Mouse (Mus musculus) v-Abl transformed pro-B cells (cell line): ENCODE measurements at regions not wholly inside any gene's neighbourhood (a gene's known extent, or its start where the extent isn't known, plus 50 kb on each side); places are given as distances from the start of the nearest gene placed in this dataset.

Experiments
- in situ Hi-C, 2 experiments: fragments of 400-800 bp; cut with MboI; formaldehyde crosslinking; loops; one replicate each; pipeline ENCODE4 v1.15.1; 2025; ENCODE audit not compliant: unreplicated experiment in 2 of 2

DNA sequence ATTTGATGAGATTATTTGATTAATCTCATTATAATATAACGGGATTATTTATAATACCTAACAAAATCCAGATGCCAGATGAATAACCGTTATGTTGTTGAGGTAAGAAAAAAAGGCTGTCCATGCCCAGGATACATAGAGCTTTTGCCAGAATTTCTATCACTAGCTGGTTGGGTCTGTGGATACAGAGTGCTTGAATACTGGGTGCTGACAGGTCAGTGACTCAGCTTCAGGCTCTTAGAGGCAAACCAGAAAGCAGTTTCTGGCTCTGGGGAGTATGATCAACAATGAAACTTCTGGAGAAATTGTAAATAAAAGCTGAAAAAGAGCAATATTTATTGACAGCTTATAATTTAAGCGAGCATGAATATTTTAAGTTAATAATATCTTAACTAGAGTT, 109.4 kb upstream of the Ankrd1 start:
- in situ Hi-C loops = no loop called here

DNA sequence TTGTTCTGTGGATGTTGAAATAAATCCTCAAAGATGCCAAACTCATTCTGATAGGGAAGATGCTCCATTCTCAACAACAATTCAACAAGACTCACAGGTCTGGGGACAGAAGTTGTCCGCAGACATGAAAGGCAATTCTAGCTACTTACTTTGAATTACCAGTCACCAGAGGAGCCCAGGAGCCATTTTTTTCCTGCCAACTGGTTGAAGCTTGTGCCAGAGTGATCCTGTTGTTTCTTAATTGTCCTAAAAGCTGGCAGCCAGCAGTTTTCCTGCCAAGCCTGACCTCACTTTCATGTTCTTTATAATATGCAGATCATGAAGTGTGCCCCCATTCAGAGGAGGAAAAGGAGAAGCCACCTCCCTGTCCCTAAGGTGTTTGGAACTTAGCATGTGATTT, 110.0 kb upstream of the Ankrd1 start:
- in situ Hi-C loops = no loop called here

DNA sequence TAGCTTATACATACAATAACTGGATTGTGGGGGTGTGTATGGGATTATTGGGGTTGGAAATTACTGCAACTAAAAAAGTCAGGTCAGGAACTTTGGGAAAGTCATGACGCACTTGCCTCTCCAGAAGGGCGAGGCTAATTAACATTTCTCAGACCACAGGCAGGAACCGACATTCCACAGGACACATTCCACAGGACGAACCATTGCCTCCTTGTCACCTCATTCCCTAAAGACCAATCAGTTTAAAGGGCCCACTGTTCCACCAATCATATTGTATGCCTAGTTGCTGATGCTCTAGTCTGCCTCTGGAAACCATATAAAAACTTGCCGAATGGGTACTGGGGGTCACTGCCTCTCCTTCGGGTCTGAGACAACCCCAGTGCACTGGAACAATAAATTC, 113.0 kb upstream of the Pcgf5 start:
- in situ Hi-C loops = no loop called here

DNA sequence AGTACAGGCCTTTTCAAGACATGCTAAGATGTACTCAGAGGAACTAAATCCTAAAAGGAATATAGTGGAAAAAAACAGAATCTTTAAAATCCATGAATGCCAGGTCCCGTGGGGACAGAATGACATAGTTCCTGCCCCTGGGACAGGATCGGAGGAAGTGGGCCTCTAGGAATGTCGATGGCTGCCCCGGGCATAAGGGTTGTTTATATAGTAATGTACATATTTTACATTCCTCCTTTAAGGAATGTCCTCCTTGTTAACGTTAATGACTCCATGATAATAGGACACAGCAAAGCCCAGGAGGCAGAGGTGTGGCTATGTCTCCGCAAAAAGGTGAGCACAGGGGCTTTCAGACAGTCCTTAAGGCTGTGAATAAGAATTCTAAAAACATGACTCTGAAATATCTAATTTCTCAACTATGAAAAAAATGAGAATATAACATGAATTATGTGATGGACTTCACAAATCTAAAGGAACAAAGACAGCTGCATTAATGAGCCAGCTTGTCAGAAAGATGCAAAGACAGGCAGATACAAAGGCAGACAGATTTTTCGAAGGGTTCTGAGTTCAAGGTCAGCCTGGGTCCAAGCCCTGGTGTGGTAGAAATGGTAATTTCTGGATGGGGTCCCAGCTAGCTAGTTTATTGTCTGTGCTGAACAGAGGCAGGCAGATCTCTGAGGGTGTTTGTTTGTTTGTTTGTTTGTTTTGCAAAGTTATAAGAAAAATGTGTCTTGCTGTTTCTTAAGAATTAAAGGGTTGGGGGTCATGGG, 111.3 kb upstream of the Pcgf5 start:
- in situ Hi-C loops = no loop called here

DNA sequence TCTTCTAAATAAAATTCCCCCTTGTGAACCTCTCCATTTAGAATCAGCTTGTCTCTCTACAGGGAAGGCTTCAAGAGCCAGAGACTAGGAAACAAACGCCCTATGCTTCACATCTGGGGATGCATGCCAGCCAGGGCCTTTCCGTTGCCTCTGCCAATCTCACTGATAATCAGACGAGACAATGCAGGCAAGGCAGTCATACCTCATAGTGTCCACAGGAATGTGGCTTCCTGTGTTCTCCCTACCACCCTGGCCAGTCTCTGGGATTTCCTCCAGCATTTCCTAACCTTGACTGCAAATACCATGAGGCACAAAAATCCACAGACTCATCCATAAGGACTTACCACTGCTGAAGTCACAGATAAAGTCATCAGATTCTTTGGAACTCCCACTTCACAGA, 110.4 kb upstream of the Pcgf5 start:
- in situ Hi-C loops = no loop called here

DNA sequence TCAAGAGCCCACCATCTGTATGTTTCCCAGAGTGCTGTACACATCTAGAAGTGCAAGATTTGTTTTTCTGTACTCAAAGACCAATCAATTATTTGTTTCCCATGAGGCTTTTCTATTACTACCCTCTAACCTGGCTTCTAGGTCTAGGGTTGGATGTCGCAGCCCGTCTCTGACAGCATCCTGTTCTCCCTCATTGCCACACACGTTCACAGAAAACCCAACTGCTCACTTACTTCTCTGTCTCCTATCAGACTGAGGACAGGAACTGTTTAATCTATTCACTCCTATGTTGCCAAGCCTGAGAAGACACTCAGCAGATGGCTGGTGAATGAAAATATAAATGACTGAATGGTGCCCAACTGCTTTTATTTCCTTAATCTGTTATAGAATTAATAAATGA, 109.6 kb upstream of the Pcgf5 start:
- in situ Hi-C loops = no loop called here

DNA sequence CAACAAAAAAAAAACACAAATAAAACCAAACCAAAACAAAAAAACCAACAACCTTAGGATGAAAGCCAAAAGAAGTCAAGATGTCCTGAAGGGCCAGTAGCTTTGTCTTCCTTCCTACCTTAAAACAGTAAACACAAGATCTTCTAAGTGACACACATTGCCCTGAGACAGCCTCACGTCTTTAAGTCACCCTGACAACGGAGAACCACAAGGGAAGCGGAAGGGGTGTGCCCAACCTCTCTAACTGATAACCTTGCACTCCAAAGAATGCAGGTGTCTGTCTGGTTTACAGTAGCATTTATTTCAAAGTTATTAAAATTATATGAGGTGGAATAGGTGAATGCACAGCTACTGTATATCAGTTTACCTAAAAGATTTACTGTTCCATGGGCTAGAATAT, 105.7 kb upstream of the Pcgf5 start:
- in situ Hi-C loops = no loop called here

DNA sequence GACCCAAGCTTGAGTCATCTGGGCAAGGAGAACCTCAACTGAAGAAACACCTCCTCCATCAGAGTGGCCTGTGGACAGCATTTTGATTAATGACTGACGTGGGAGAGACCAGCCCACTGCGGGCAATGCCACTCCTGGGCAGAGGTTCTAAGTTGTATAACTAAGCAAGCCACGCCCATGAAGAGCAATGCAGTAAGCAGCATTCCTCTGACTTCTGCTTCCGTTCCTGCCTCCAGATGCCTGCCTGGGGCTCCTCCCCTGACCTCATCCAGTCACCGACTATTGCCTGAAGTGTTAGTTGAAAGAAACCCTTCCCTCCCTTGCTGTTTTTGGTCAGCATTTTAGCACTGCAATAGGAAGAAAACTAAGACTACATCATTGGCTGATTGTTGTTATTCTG, 105.2 kb upstream of the Pcgf5 start:
- in situ Hi-C loops = no loop called here

DNA sequence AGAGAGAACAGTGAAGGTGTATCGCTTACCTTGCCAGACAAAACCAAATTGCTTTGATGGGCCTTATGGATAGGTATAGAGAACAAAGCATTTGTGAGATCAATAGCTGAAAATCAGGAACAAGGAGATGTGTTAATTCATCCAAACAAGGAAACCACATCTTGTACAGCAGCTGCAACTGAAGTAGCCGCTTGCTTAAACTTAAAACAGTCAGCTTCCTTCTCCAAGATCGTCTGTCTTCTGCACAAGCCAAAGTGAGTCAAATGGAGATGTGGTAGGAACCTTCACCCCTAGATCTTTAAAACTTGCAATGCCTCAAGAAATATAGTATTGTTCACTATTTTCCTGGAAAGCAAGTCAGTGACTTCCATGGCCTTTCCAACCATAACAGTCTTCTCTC, 95.6 kb upstream of the Pcgf5 start:
- in situ Hi-C loops = no loop called here

DNA sequence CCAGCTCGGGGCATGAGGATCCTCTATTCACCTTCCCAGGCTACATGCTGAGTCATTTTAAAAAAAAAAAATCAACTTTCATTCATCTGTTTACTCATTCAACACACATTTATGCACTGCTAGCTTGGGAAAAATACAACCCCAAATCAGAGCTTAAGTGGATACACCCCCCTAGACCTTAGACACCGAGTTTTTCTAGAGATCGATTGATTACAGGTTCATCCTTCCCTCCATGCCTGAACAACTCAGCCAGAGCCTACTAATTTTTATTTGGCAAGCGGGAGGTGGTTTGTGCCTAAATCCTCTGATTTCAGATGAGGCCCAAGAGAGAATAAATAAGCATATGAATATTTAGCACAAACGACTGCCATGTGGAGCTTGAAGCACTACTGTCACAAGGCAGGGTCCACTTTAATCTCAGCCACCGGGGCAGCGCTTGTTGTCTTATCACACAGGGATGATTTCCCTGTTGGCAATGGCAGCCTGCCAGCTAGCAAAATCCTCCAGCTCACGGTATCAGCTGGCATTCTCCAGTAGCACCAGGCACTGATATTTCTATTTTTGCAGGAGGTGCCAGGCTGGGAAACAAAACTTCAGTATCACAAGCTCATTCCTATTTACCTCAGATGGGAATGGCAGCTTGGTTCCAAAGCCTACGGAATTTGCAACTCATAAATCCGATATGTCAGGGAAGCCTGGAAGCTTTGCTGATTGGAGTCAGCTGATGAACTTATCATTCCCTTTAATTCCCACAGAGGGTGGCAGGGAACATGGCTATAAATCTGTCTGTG, 90.2 kb upstream of the Pcgf5 start:
- in situ Hi-C loops = no loop called here

DNA sequence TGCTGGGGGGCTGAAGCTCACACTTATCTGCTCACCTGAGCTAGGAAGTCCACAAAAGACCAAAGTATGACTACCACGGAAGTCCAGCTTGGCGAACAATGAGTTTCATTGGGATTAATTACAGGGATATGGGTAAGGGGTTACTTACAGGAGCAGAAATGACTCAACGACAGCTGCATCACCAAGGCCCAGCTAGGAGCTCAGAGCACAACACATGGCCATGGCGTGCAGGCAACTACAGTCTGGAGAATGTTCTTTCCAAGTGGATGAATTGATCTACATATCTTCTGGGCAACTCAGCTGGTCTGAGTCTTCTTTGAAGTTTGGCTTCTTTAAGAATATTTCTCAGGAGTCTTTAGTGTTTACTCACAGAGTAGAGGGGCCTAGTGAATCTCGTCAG, 86.3 kb upstream of the Pcgf5 start:
- in situ Hi-C loops = no loop called here

DNA sequence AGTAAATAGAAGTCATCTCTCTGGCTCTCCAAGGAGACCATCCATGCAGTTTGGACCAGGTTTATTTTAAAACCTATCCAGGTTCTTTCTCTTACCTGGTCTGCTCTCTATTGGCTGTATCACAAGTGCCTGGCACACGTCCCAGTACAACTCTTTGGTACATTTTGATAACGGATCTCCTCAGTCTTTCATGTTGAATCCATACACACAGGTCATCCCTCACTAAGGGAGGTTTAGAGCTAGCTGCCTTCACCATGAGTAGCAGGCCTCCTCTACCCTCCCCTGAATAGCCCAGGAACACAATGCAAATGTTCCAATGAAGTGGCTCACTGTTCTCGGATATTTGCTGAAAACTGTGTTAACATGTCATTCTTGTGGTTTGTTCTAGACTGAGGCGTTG, 84.2 kb upstream of the Pcgf5 start:
- in situ Hi-C loops = no loop called here

DNA sequence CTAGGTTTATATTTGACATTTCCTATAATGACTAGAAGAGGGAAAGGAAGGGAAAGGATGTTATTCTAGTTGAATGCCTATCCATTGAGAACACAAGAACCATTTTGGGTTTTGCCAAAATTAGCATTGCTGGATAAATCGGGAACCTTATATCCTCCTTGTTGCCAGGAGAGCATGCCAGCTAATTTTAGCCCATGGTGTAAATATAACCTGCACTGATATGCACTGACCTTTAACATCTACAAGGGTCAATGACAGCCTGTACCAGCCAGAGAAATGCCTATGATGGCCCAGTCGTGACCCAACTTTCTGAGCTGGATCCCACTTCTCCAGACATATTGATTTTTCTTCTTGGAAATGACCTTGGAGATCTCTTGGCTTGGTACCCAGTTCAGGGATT, 83.7 kb upstream of the Pcgf5 start:
- in situ Hi-C loops = no loop called here

DNA sequence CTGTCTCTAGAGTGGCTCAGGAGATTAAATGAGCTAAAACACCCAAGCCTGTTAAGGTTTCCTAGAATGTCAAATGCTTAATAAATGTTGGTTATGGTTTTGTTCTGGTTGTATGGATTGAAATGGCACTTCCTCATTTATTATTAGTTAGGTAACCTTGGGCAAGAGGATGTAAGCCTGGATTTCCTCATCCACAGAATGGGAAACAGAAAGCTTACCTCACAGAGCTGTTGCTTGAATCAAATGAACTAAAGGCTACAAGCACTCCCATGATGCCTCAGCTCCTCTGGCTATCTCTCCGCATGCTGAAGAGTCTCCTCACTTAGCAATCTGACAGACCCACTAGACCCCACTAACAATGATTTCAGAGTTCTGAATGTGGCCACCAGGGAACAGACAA, 82.8 kb upstream of the Pcgf5 start:
- in situ Hi-C loops = no loop called here

DNA sequence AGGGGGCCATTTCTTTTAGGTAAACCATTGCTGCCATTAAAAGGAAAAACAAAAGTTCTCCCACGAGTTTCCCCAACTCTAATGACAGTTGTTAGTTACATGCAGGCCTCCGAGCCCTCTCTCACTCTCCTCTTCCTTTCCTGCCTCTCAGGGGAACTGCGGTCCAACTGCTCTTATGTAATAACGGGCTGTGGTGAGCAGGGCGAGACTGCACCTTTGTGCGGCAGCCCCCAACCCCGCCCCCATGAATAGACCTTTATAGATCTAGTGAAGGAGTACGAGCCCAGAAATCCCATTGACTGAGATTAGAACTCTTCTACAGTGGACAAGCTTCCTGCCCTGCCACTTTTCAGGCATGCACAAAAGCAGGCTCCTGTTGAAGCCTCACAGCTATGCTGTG, 81.8 kb upstream of the Pcgf5 start:
- in situ Hi-C loops = no loop called here

DNA sequence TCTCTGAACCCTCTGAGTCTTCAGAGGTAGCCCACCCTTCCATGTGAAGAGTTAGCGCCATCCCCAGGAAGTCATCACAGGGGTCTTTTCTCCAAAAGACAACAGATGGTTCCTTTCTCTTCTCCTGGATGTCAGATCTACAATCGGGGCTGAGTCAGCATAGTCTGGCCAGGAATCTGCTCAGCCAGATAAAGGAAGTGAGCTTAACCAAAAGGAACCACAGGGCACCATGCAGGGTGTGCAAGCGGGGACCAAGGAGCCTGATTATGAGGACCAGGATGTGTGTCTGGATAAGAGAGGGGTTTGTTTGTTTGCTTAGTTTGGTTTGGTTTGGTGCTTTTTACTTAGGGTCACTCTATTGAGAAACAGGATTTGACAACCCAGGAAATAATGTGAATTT, 74.6 kb upstream of the Pcgf5 start:
- in situ Hi-C loops = loop anchor here in 1 of 2 experiments (10.0 kb wide), 1 partner anchor 71 kb away; the partner anchor contains the start of gene Pcgf5

DNA sequence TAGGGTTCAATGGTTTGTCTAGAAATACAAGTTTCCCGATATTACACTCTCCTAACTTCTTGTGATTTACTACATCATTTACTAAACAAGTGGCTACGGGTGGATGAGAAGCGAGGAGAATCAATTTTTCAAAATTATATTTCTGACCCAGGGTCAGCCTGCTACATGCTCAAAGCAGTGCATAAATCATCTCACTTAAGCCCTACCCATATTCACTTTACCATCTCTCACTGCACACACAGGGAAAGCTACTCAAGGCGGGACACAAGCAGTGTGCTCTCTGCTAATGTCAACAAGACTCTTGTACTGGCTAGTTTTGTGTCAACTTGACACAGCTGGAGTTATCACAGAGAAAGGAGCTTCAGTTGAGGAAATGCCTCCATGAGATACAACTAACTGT, 62.6 kb upstream of the Pcgf5 start:
- in situ Hi-C loops = no loop called here

DNA sequence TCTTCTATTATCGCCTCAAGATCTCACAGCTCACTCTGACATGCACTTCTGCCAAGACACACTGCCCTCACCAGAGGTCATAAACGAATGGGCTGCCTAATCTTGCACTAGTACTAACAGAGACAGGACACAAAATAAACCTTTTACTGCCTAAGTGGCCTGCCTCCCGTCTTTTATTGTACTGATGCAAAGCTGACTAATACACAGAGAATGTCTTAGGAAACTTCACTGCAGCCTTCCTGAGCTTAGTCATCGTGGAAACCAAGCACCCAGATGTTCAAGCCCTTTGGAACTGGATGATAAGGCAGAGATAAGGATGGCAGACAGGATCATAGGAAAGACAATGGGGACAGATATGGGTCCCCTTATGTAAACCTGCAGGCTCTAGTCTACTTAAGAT, 57.3 kb upstream of the Pcgf5 start:
- in situ Hi-C loops = no loop called here

DNA sequence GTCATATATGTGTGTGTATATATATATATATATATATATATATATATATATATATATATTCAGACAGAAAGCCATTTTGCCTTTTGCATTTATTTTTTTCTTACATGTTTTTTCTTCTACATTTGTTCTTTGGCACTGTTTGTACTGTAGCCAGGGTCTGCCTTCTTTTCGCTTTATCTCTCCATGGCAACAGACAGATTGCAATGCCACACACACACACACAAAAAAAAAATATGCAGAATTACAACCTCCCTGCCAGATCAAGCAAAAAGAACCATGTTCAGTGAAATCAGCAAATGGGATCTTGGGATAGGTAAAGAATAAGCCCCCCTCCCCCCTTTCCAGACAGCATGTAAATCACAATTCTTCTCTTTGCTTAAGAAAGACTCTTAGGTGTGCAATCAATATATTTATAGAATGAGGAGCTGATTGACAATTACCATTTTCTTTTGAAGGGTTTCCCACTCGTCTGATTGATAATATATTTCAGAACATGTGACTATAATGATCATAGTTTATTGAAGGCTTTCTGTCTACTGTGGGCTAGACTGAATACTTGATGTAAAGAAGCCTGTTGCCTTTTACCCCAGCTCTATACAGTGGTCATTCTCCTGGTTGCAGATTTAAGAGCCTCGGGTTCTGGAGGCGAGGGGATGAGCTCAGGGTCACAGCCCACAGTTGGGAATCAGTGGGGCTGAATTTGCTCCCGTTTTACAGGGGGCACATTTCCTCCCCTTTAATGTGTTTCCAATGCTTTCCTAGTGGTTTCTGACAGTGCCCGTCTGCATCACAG, 54.7 kb upstream of the Pcgf5 start:
- in situ Hi-C loops = no loop called here
